Mouse (Mus musculus) small intestine, adult 2 months (tissue): ENCODE data around the gene 1700086D15Rik. TPM values are rescaled to one million over a fixed set of nuclear protein-coding genes. Genes with fewer than 3 reads are reported as not detected.

ENCODE experiments used
- H3K27ac ChIP-seq: fragments of 200-500 bp; 2 replicates; pipeline ENCODE4 v1.5.1; 2012; ENCODE audit warnings: low read depth, low read length, control low read depth, inconsistent platforms; ENCODE audit not compliant: insufficient read depth
- H3K27me3 ChIP-seq: fragments of 200-500 bp; 2 replicates; pipeline ENCODE4 v1.6.1; 2012; ENCODE audit warnings: mild to moderate bottlenecking, moderate library complexity, low read length, inconsistent platforms; ENCODE audit not compliant: control insufficient read depth, insufficient read depth
- H3K36me3 ChIP-seq: fragments of 200-500 bp; 2 replicates; pipeline ENCODE4 v1.6.1; 2012; ENCODE audit warnings: mild to moderate bottlenecking, low read length, control low read depth, inconsistent platforms; ENCODE audit not compliant: control insufficient read depth, insufficient read depth
- H3K4me1 ChIP-seq: fragments of 200-500 bp; 2 replicates; pipeline ENCODE4 v1.6.1; 2012; ENCODE audit warnings: low read length, inconsistent platforms, mixed read lengths; ENCODE audit not compliant: control insufficient read depth, insufficient read depth, insufficient read length
- H3K4me3 ChIP-seq: fragments of 200-500 bp; 2 replicates; pipeline ENCODE4 v1.5.1; 2012; ENCODE audit warnings: low read depth, mild to moderate bottlenecking, control low read depth, inconsistent platforms, low read length, moderate library complexity
- CTCF ChIP-seq: fragments of 200-500 bp; IDR thresholded peaks from 2 replicates; pipeline ENCODE4 v1.5.1; 2012; ENCODE audit warnings: low read depth, mild to moderate bottlenecking, control low read depth, inconsistent platforms, low read length, moderate library complexity, mixed read lengths; ENCODE audit not compliant: insufficient replicate concordance, insufficient read length; ENCODE audit errors: extremely low read depth
- POLR2A ChIP-seq: fragments of 200-500 bp; IDR thresholded peaks from 2 replicates; pipeline ENCODE4 v1.6.1; 2012; ENCODE audit warnings: low read depth, mild to moderate bottlenecking, control low read depth, inconsistent platforms, low read length, moderate library complexity
- WGBS: fragments of 180-500 bp; shearing (Covaris S2); methylation state at CpG from one replicate; pipeline ENCODE4 v1.1.7; 2018; 5-methylcytosine and 5-hydroxymethylcytosine counted together
- polyA plus RNA-seq: library from polyadenylated mRNA; depleted of rRNA; stranded (reverse); fragments of >200 nt; gene quantifications from 2 replicates; pipeline ENCODE4 v1.2.3, GENCODE M21; 2012

The 1700086D15Rik gene
- polyA plus RNA-seq, 1 experiment = not detected

GRCm38 (mm10) chr11:65158658-65158990 is 1.1 kb downstream of the 1700086D15Rik start:
- no peaks in the 10 kb centered on the region for H3K36me3 ChIP-seq
- H3K27me3 ChIP-seq = no peaks in the 10 kb centered on the region
- WGBS = 90% methylated on average over 5 of the region's 5 CpGs
- TF ChIP-seq POLR2A = no peak
- no peak for TF ChIP-seq CTCF
- no peak overlapping the region for H3K27ac ChIP-seq
- no peaks in the 10 kb centered on the region for H3K4me1 ChIP-seq
- no peak overlapping the region for H3K4me3 ChIP-seq

- Histone ChIP-seq H3K4me3 (no peak overlapping the region), H3K4me1 (no peaks in the 10 kb centered on the region), H3K36me3 (no peaks in the 10 kb centered on the region), H3K27me3 (no peaks in the 10 kb centered on the region), H3K27ac (no peak overlapping the region)
- 91% methylated on average over 20 of the region's 20 CpGs for WGBS
- TF ChIP-seq CTCF = no peak
- TF ChIP-seq POLR2A = no peak
Observed at GRCm38 (mm10) chr11:65157966-65158657, 1.6 kb downstream of the 1700086D15Rik start.

- Histone ChIP-seq H3K36me3 (no peaks in the 10 kb centered on the region), H3K4me1 (no peaks in the 10 kb centered on the region), H3K27me3 (no peaks in the 10 kb centered on the region), H3K4me3 (no peak overlapping the region), H3K27ac (no peak overlapping the region)
- no peak for TF ChIP-seq CTCF
- no peak for TF ChIP-seq POLR2A
- 83% methylated on average over 5 of the region's 5 CpGs for WGBS
Observed at GRCm38 (mm10) chr11:65153006-65153405, 6.7 kb downstream of the 1700086D15Rik start.

- WGBS = 78% methylated on average over 7 of the region's 7 CpGs
- H3K36me3 ChIP-seq = no peaks in the 10 kb centered on the region
- no peak for TF ChIP-seq CTCF
- TF ChIP-seq POLR2A = no peak
- no peak overlapping the region for H3K4me3 ChIP-seq
- H3K27me3 ChIP-seq = no peaks in the 10 kb centered on the region
- no peaks in the 10 kb centered on the region for H3K4me1 ChIP-seq
- H3K27ac ChIP-seq = no peak overlapping the region
Observed at GRCm38 (mm10) chr11:65148441-65148840, 11.2 kb downstream of the 1700086D15Rik start.

GRCm38 (mm10) chr11:65142838-65143417 is 16.8 kb downstream of the 1700086D15Rik start:
- no peak overlapping the region for H3K27ac ChIP-seq
- H3K4me1 ChIP-seq = no peaks in the 10 kb centered on the region
- H3K36me3 ChIP-seq = no peaks in the 10 kb centered on the region
- TF ChIP-seq POLR2A (no peak), CTCF (no peak)
- H3K27me3 ChIP-seq = no peaks in the 10 kb centered on the region
- WGBS = 57% methylated on average over 4 of the region's 4 CpGs
- H3K4me3 ChIP-seq = no peak overlapping the region

GRCm38 (mm10) chr11:65139030-65139429 is 20.7 kb downstream of the 1700086D15Rik start:
- no peaks in the 10 kb centered on the region for H3K27me3 ChIP-seq
- H3K4me1 ChIP-seq = no peaks in the 10 kb centered on the region
- no peak overlapping the region for H3K27ac ChIP-seq
- no peaks in the 10 kb centered on the region for H3K36me3 ChIP-seq
- H3K4me3 ChIP-seq = no peak overlapping the region
- WGBS = 84% methylated on average over 3 of the region's 3 CpGs
- TF ChIP-seq CTCF = no peak
- no peak for TF ChIP-seq POLR2A

- Histone ChIP-seq H3K27ac (no peak overlapping the region), H3K27me3 (no peaks in the 10 kb centered on the region), H3K4me1 (no peaks in the 10 kb centered on the region), H3K36me3 (no peaks in the 10 kb centered on the region), H3K4me3 (no peak overlapping the region)
- WGBS = 56% methylated on average over 2 of the region's 2 CpGs
- TF ChIP-seq CTCF = no peak
- TF ChIP-seq POLR2A = no peak
Observed at GRCm38 (mm10) chr11:65137145-65137652, 22.5 kb downstream of the 1700086D15Rik start.

- Histone ChIP-seq H3K27me3 (no peaks in the 10 kb centered on the region), H3K27ac (no peak overlapping the region), H3K4me1 (no peaks in the 10 kb centered on the region), H3K36me3 (no peaks in the 10 kb centered on the region), H3K4me3 (no peak overlapping the region)
- WGBS = 79% methylated on average over 8 of the region's 8 CpGs
- TF ChIP-seq POLR2A (no peak), CTCF (no peak)
Observed at GRCm38 (mm10) chr11:65135251-65135739, 24.4 kb downstream of the 1700086D15Rik start.
